Mouse (Mus musculus) left cerebral cortex, postnatal 25 days (tissue): ENCODE results near the gene Tceal7. TPM values are rescaled to one million over a fixed set of nuclear protein-coding genes. Genes with fewer than 3 reads are reported as not detected.

Experiments
- DNase-seq, 2 experiments: peaks; one replicate each; pipeline ENCODE4 v3.0.0; 2022; ENCODE audit warnings: low spot score in 2 of 2, mixed read lengths in 1 of 2
- intact Hi-C: fragments of 180-260 bp; cut with DNase I; formaldehyde crosslinking; loops from one replicate; pipeline ENCODE4 v1.15.1; 2025
- microRNA-seq, 2 experiments: library from miRNA; unstranded; fragments of <30 nt; microRNA quantifications; one replicate each; pipeline ENCODE4 v1.2.0; 2022
- total RNA-seq, 2 experiments: library from RNA; stranded (reverse); gene quantifications; 2 replicates each; pipeline ENCODE4 v1.2.3; 2021

Gene Tceal7
- total RNA-seq, 2 experiments from 2014 or later: 1.9 to 2.2 TPM

DNA sequence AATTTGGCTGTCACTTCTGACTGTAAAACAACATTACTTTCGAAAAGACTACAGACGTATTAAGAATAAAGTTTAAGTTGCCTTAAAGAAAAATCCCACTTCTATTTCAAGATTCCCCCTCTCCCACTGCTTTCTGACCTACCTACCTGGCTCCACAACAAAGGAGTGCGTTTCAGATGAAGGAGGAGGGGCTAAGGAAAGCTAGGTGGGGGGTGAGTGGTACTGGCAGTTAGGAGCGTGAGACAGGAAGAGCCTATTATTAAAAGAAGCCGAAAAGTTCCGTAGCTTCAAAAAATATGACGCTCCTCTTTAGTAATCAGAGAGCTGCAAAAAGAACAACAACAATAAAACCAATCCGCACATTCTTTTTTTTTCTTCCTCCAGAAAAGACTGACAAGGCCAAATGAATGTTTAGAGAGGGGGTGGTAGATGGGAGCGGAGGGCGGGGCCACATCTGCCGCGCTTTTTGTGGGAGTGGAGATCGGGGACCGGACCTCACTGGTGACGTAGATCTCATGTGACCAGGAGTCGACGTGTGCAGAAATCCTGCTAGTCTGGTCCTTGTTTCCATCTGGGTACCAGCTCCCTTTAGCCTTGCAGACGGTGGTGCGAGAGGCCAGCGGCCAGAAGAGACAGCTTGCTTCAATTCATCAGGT, 30.1 kb downstream of the Tceal7 start, which contains the start of gene Tceal9:
TSS of gene Tceal9 (plus strand) at position 506 of the 656 bp plus-strand sequence.
- intact Hi-C loops: loop anchor here (1.0 kb wide), 1 partner anchor 26 kb away; the partner anchor contains the start of gene Bex3

DNA sequence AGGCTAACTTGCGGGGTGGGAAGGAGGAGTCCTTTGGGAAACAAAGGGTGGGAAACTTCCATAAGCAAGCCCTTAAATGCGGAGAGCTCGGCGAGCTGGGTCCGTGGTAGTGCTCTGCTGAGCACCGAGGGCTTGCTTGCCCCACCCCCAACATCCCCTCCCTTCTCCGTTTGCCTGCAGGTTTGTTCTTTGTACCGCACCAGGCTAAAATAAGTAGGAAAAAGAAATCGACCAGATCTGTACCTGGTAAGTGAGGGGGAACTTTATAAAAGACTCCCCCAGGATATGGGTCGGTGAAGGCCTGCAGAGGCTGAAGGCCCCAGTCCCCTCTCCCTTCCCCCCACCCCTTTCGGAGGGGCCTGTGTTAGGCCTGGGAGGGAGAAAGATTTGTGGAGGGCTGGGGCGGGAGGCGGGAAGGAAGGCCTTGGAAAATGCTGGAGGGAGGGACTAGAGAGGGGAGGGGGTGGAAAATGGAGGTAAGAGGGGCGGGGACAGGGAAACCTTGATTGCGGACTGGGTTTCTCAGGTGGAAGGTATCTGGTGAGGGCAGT, 31.0 kb downstream of the Tceal7 start:
- peak in 1 of 2 experiments; percentile 17 for DNase-seq
- intact Hi-C loops: loop anchor here (1.0 kb wide), 1 partner anchor 25 kb away; the partner anchor contains the start of gene Bex3

More for the DNA sequence above, 30.1 kb downstream of the Tceal7 start, which contains the start of gene Tceal9:
- peak; percentile 60 to 77 for DNase-seq

DNA sequence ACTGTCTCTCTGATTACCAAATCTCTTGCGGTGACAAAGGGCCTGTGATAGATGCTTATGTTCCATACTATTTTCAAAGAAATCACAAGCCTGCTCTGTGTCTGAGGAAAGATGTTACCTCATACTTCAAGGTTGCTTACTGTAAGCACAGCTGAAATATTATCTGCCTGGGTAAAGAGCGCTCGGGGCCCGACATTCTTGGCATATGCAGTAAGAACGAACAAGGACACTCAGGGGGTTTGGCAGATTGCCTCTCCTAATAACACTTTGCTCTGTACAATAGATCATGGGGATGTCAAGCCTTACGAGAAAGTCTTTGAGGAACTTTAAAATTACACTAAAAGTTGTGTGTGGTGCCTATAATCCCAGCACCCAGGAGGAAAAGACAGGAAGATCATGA, 34.2 kb downstream of the Tceal7 start:
- intact Hi-C loops: no loop called here
- no peak for DNase-seq

DNA sequence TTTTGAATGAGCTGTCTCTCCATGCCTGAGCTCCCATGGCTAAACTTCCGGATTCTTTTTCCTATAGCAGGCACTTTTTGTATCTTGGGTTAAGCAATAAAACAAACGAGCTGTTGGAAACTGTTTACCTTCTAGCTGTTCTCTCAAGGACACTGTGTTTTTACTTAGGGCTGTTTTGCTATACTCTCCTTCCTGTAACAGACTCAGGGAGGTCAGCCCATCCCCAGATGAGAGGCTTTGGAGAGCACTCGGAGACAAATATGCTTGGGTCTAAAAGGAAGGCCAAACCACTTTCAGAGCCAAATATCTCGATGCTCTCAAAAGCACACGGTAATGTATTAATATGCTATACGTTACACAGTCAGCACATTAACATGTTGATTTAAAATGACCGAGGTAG, 35.1 kb downstream of the Tceal7 start:
- no peak for DNase-seq
- intact Hi-C loops: no loop called here

DNA sequence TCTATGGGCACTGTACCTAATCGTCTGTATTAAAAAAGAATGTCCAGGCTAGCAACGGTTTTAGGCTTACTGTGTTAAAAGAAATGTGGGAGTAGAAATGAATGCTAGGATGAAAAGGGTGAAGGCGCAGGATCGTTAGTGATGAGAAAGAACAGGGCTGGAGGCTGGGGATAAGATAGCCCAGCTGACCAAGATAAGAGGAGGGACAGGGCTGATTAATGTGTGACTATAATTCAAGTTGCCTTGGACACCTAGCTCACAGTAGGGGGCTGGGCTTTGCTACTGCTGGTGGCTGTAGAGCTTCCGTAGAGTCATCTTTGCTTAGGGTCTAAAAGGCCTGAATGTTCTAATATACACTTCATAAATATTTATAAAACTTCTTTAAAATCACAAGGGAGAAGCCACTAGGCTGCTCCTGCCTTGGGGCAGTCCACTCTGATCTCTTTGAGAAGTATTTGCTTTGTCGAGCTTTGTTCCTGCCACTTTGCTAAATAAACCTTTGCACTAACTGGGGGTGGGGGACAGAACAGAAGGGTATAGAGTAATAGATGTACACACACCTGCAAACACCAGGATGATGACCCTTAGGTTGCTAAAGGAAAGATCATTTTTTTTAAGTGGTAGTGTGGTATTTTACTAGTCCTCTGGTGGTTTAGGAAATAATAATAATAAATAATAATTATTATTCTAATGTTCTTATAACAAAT, 37.6 kb downstream of the Tceal7 start:
- intact Hi-C loops: no loop called here

DNA sequence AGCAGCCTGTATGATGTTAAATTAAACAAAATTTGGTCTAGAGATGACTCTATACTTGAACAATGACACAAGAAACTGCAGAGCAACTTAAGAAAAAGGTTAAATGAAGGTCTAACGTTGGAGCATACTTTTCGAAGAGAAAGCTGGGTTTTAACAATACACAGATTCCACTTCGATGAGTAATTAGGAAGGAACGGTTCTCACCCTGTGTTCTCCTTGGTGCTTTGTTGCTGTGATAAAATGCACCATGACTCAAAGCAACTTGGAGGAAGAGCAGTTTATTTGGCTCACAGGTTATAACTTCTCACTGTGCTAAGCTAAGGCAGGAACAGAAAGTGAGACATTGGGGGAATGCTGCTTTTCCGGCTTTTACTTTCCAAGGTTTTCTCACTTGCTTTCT, 53.1 kb downstream of the Tceal7 start:
- intact Hi-C loops: no loop called here
- DNase-seq: no peak

More for the DNA sequence above, 37.6 kb downstream of the Tceal7 start:
- no peak for DNase-seq

DNA sequence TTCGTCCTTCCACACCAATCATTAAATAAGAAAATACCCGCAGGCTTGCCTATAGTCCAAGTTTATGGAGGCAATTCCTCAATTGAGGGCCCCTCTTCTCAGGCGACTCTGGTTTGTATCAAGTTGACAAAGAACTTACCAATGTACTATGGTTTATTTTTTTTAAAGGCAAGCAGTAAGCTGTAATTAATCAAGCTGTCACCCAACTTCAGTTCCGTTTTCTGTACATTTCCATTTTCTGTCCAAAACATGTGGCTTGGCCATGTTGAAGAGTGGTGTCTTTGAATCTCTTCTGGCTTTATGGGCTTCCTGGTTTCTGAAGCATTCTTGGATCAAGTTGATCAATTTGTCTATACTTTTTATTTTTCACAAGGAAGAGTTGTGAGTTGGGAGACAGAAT, 53.6 kb downstream of the Tceal7 start:
- intact Hi-C loops: no loop called here
- DNase-seq: no peak

DNA sequence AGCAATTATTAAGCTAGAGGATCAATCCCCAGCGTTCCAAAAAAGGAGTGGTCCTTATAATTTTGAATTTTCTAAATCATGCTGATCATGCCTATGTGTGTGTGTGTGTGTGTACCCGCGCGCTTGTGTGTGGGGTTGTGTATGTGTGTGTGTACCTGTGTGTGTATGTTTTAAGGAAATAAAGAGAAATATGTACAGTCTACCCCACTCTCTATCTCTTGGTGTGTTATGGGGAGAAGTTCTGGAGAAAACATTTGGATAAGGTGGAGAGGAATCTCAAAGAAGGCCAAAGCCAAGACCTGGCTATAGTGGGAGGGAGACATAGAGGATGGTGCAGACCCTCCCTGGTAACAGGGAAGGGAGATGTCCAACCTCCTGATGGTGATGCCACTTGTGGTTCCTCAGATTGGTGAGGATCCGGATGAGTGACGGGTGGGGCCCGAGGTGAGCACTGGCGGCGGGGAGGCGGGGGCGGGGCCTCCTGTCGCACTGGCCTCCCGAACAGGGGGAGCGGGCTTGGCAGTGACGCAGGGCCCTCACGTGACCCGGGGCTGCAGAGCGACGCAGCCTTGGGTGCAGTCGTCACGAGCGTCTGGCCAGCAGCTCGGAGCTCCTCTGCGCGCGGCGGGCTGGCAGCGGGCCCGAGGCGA, 55.3 kb downstream of the Tceal7 start, which contains the start of gene Bex3:
TSS of gene Bex3 (plus strand) at position 511 of the 650 bp plus-strand sequence.
- DNase-seq: peak; percentile 44 to 62
- intact Hi-C loops: loop anchor here (1.0 kb wide), 1 partner anchor 25 kb away; the partner anchor contains the start of gene Tceal9

DNA sequence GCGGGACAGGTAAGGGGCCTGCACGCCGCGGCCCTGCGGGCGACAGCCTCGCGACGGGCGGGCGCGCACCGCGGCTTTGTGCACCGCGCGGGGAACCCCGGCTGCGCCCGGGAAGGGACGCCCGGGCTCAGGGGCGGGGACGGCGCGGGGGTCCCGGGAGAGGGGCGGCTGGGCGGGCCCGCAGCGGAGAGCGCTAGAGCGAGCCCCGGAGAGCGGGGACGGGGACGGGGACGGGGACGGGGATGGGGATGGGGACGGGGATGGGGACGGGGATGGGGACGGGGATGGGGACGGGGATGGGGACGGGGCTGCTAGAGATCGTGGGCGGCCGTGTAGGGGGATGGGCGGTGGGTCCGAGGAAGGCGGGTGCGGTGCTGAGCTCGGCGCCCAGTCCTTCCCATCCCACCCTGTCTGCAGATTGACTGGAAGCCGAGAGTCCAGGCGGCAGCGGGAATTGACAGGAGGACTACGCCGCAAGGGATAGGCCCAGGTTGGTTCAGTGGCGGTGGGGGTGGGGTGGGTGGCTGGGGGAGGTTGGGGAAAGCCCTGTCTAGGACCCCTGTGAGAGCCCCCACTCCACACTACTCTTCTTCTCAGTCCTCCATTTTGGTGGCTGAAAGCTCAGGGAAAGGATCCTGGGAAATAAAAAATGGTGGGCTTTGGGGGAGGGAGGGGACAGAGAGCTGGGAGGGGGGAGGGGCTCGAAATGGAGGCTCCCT, 56.0 kb downstream of the Tceal7 start:
- intact Hi-C loops: loop anchor here (1.0 kb wide), 1 partner anchor 25 kb away; the partner anchor contains the start of gene Tceal9
- DNase-seq: peak in 1 of 2 experiments; percentile 6

DNA sequence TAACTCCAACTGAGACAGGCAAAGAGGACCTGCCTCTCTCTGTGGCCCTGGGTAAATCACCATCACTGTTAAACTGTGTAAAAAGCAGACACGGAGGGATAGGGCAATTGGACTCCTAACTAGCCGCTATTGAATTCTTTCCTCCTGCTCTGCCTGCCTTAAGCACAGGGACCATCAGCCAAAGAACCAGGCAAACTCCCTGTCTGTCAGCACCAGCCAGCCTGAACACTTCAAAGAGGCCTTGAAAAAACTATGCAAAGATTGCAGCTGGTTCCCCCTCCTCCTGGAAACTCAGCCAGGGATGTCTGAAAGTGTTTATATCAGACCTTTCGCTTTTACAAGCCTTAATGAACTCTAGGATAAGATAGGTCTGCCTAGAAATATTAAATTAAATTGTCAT, 60.0 kb downstream of the Tceal7 start:
- intact Hi-C loops: no loop called here
- no peak for DNase-seq

DNA sequence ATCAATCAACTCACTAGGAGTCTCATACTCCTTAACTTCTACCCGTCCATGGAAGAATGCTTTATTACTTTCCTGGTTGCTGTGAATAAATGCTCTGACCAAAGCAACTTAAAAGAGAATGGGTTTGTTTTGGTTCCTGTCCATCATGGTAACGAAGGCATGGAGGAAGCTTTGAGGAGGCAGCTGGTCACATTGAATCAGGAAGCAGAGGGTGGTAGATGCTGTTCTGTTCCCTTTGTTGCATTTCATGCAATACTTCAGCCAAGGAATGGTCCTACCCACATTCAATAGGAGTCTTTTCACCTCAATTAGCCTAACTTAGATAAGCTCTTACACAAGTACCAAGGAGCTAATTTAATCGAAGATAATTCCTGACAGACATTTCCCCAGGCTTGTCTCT, 60.8 kb downstream of the Tceal7 start:
- intact Hi-C loops: no loop called here
- no peak for DNase-seq

Small RNA genes lying within 50 kb of the gene (microRNA-seq; reads per million reads assigned to microRNA genes)
- 0 reads per million in 2 experiments for gene Mir6383

Other genes starting within 250 kb of the Tceal7 start
- gene Arxes2, start 221.0 kb upstream of the Tceal7 start, total RNA-seq: 10 to 100 TPM; 66.2 to 75.0 TPM
- gene Arxes1, start 181.4 kb upstream of the Tceal7 start, total RNA-seq: 10 to 100 TPM; 40.7 to 41.9 TPM
- 100 to 1,000 TPM; 384 to 394 TPM for gene Bex2, start 146.5 kb upstream of the Tceal7 start, total RNA-seq
- gene Nxf3, start 129.5 kb upstream of the Tceal7 start, total RNA-seq: not detected
- 10 to 100 TPM; 19.8 to 22.3 TPM for gene Bex4, start 75.8 kb upstream of the Tceal7 start, total RNA-seq
- 10 to 100 TPM; 32.8 to 45.5 TPM for gene Tceal8, start 42.4 kb upstream of the Tceal7 start, total RNA-seq
- 100 to 1,000 TPM; 125 to 156 TPM for gene Tceal5, start 10.9 kb upstream of the Tceal7 start, total RNA-seq
- 10 to 100 TPM; 87.8 to 89.8 TPM for gene Bex1, start 734 bp downstream of the Tceal7 start, total RNA-seq
- gene Tceal9, start 30.3 kb downstream of the Tceal7 start, total RNA-seq: 100 to 1,000 TPM; 119 to 122 TPM
- gene Bex3, start 55.5 kb downstream of the Tceal7 start, total RNA-seq: 100 to 1,000 TPM; 307 to 324 TPM